Mouse (Mus musculus) left cerebral cortex, postnatal 25 days (tissue): ENCODE data around the gene Eif4g3. TPM values are rescaled to one million over a fixed set of nuclear protein-coding genes. Genes with fewer than 3 reads are reported as not detected.
A peak's percentile ranks its signal among the peaks of the same experiment; 100 is the strongest.
"Not testable (repeated sequence)": the region's sequence is repeated elsewhere in the genome, so short reads cannot be mapped to it uniquely, and the experiment has no call there.

ENCODE experiments used
- DNase-seq, 2 experiments: peaks; one replicate each; pipeline ENCODE4 v3.0.0; 2022; ENCODE audit warnings: low spot score in 2 of 2, mixed read lengths in 1 of 2
- intact Hi-C: fragments of 180-260 bp; cut with DNase I; formaldehyde crosslinking; loops from one replicate; pipeline ENCODE4 v1.15.1; 2025
- total RNA-seq, 2 experiments: library from RNA; stranded (reverse); gene quantifications; 2 replicates each; pipeline ENCODE4 v1.2.3; 2021

Eif4g3 gene
- total RNA-seq, 2 experiments from 2014 or later: 164 to 178 TPM

DNA sequence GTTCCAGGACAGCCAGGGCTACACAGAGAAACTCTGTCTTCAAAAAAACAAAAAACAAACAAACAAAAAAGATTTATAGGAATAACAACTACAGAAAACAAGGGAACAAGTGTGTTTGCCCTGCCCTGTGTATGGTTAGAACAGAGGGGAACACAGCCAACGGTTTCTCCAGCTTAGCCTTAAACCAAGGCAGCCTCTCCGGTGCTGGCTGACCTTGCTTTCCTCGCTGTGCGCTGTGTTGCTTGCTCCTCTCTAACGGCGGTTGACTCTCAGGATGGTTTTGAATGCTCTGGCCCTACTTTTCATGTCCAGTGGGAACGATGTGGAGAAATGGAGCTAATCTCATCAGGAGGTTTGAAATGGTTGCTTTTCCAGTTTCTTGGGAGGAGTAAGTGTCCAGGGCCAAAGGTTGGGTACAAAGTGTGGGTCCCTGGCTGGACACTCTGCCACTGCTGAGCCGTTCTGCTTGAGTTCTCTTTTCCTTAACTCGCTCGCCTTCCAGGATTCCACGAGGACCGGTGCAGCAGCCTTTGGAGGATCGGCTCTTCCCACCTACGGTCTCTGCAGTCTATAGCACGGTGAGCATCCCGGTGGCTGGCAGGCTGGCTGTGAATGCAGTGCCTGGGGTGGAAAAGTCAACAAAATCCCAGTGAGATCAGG lies 52.1 kb downstream of the Eif4g3 start:
- intact Hi-C loops: no loop called here
- DNase-seq: no peak

DNA sequence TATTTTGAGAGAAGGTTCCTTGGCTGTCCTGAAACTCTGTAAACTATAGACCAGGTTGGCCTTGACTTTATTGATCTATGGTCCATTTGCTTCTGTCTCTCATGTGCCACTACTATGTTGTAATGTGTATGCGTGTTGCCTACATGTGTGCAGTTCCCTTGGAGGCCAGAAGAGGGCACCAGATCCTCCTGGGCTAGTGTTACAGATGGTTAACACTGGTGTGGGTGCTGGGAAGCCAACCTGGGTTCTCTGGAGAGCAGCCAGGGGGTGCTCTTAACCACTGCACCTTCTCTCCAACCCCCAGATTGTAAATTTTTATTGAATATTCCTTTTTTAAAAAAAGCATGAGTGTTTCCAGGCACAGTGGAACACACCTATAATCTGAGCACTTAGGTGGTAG lies 53.0 kb downstream of the Eif4g3 start:
- intact Hi-C loops: no loop called here

DNA sequence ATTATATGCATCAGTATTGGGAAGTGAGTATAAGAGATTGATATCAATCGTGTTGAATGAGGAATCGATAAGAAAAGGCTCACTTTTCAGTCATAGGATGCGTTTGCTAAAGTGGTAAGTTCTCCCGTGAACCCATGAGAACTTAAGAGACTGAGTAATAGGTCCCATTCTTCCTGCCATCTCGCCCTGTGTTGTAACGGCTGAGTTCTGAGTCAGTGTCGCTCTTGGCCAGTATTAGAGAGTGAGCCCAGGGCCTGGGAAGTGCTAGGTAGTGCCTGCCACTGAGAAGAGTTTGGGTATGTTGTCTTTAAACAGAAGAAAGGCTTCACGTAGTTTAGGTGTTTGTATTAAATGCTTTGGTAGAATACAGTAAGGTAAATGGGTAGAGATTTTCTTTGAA lies 53.5 kb downstream of the Eif4g3 start:
- intact Hi-C loops: no loop called here
- no peak for DNase-seq

More for the DNA sequence above, 53.0 kb downstream of the Eif4g3 start:
- no peak for DNase-seq

DNA sequence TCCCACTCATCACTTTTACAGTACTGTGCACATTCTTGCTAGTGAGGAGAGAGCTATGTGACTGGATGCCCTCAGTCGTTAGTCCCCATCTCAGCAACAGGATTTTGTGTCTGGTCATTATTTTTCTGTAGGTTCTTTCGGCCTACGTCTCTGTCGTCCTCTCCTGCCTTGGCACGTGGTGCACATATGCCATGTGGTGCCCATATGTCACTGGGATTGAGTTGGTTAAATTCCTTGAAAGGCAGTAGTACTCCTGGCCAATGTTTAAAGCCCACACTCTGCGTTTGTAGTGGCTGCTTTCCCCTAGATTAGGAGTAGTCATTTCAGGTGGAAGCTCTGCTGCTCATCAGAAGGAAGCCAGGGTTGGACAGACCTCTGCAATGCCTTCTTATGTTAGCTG lies 56.7 kb downstream of the Eif4g3 start:
- DNase-seq: no peak
- intact Hi-C loops: no loop called here

DNA sequence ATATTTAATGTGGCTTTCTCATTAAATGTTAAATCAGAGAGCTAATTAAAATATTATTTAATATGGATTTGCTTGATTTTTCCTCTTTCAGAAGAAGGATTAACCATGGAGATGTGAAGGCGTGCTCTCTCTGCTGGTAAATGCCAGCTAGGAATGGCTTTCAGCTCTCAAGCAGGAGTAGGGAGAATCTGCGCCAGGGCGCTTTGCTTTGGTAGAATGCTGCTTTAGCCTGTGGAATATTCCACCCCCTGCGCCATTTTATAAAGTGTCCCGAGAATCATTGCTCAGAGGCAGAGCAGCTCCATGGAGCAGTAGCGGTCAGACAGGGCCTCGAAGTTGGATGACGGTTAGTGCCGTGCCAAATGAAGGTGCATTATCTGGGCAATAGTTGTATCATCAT lies 58.7 kb downstream of the Eif4g3 start:
- intact Hi-C loops: no loop called here
- peak in 1 of 2 experiments; percentile 52 for DNase-seq

DNA sequence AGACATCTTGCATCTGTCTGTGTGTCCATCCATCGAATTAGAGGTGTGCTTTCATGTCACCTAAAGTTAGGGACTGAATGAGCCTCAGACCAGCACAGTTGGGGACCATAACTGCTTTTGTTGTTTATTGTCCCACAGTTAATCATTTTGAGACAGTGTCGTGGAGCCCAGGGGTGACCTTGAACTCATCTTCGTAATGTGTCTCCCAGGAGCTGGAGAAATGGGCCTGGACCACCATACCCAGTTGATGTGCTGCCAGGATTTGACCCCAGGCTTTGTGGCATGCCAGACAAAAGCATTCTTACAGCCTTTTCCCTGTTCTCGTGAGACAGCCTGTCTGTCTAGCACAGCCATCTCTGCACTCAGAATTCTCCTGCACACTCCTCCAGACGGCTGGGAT lies 63.8 kb downstream of the Eif4g3 start:
- no peak for DNase-seq
- intact Hi-C loops: no loop called here

DNA sequence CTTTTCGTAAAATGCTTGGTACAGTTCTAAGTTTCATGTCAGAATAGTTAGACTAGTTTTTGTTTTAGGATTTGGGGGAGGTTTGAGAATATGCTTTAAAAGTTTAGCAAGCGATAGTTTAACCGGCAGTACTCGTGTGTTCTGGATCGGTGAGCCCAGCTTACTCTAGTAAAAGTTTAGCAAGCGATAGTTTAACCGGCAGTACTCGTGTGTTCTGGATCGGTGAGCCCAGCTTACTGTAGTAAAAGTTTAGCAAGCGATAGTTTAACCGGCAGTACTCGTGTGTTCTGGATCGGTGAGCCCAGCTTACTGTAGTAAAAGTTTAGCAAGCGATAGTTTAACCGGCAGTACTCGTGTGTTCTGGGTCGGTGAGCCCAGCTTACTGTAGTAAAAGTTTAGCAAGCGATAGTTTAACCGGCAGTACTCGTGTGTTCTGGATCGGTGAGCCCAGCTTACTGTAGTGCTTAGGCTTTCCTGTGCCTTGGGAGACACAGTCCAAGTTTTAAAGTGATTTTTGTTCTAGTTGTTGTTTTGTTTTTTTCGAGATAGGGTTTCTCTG lies 64.5 kb downstream of the Eif4g3 start:
- intact Hi-C loops, DNase-seq: not testable (repeated sequence)

DNA sequence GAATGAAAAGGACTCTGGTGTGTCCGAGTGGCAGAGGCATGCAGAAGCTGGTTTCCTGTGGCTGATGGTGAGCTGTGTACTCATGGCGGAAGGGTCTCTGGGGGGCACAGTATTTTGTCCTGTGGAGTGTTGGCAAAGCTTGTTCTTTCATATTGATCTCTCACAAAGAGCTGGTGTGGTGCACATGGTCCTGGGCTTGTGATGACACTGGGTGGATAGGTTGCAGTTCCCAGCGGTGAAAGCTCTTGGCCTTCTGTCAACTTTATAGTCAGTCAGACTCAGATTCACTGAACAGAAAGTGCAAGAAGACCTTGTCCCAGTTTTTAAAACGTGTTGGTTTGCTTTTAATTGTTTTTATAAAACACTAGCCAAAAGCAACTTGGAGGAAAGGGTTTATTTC lies 68.3 kb downstream of the Eif4g3 start:
- intact Hi-C loops: no loop called here
- DNase-seq: no peak

DNA sequence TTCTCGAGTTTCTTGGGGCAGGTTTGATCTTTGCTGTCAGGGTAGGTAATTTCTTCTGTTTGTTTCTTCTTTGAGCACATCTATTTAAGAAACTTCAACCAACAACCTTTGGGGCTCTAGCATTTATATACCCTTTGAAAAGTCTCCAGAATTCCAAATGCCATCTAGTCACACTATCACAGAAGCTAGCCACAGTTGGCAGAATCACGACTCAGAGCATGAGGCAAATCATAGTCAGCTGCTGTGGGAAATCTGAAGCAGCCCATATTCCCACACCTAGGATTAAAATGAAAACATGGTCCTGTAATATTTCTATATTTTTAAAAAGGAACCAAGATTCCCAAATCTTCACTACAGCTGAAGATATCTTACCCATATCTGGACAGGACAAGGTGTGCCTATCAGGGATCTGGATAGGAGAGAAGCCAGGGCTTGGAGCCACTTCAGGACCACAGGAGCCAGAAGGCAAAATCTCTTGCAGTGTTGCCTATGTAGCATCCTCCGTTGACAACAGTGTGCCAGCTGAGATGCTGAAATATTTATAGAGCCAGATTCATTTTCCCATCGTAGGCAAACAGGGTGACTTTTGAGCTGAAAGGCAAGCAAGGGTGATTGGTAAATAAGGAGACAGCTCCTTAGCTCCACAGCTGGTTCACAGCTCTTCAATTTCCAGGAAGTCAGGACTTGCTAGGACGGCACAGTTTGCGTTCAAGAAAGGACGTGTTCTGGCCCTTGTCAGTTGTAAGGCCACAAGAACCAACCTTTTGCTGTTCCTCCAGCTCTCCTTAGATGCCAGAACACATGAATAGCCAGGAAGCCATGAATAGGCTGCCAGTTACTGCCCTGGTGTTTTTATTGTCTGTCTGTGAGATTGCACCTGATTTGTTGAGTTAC lies 70.8 kb downstream of the Eif4g3 start:
- intact Hi-C loops: no loop called here
- peak in 1 of 2 experiments; percentile 74 for DNase-seq

DNA sequence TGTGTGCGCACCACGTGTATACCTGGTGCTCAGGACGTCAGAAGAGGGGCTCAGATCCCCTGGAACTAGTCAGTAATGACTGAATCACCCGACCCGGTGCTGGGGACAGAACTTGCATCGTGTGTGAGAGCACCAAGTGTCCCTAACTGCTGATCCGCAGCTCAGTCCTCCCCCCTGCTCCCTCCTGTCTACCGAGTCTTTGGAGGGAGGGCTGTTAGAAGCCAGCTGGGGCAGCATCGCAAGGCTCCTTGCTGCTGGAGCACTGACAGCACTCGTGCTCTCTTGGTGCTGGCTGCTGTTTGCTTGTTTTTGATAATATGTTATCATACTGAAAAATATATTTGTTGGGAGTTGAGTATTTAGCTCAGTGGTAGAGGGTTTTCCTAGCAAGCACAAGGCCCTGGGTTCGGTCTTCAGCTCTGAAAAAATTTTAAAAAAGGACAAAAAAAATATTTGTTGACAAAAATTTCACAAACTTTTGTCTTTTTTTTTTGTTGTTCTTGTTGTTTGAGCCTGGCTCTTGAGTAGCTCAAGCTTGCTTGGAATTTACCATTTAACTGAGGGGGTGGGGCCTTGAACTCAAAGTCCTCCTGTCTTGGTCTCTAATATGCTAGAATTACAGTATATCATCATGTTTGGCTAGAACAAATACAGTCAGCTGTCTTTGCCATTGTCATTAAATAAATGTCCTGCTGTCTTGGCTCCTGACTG lies 72.2 kb downstream of the Eif4g3 start:
- intact Hi-C loops: no loop called here
- no peak for DNase-seq

DNA sequence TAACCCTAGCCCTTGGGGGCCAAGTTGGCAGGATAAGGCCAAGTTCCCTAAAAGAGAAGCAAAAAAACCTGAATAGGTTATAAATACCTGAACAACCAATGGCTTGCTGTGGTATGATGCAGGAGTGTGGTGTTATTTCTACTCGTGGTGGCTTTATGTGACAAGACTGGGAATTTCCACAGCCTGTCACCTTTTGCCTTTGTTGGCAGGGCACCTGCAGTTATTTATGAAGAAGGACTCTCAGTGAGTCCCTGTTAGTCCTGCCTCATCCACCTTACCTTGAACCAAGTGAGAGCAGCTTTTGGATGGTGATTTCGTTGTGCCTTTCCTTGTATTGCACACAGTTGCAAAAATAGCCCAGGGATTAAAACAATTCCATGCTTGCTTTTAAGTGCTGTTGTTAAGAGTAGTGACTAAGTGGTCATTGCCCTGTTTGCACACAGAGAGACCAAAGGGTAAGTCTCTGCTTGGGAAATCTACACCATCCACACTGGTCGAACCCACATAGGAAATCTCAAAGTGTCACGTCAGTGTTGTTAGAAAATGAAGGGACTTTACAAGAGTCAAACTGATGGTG lies 72.9 kb downstream of the Eif4g3 start:
- intact Hi-C loops: no loop called here

DNA sequence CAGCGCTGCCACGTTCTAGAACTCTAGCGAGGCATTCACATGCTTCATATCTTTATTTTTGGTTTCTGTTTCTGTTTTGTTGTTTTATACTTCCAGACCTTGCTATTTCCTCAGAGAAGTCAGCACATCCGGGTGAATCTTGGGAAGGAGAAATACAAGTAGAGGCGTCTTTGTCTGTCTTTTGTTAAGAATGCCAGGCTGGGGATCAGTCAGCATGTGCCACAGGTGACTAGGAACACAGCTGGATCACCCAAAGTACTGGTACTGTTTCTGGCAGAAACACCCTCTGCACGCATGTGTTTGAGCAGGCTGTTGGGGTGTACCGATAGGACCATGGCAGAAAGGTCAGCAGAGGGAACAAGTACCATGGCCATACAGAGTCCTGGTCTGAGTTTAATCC lies 73.6 kb downstream of the Eif4g3 start:
- no peak for DNase-seq
- intact Hi-C loops: no loop called here

More for the DNA sequence above, 72.9 kb downstream of the Eif4g3 start:
- DNase-seq: no peak

DNA sequence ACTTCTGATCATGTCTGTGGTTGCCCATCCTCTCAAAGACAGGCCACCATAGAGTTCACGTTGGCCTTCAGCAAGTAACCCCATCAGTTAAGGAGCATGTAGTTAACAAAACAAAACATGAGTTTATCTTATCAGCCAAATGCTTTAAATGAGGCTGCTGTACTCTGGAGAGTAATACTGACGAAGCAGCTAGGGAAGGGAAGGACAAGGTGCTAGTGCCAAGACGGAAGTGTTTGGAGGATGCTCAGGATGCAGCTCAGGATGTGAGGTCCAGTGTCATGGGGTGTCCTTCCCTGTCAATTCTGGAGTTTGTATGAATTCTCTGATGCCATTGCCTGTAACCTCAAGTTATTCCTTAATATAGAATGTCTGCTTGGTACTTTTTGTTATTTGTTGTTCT lies 75.0 kb downstream of the Eif4g3 start:
- intact Hi-C loops: no loop called here
- DNase-seq: no peak

DNA sequence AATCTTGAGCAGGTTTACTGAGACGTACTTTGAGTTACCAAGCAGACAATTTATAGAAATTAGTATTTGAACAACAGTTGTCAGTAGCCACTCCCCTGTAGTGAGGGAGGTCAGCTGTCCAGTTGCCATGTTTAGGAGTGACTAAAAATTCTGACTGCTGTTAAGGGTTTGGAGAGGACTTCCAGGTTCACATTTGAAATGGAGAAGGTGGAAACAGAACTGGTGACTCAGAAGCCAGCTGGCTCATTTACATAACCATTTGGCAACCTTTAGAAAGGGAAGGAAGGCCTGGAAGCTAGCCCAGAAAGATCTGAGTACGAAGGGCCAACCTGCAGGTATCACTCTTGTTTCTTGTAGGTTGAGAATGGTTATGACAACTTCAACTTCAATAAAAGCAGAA lies 75.8 kb downstream of the Eif4g3 start:
- DNase-seq: peak; percentile 70 to 96
- intact Hi-C loops: no loop called here

DNA sequence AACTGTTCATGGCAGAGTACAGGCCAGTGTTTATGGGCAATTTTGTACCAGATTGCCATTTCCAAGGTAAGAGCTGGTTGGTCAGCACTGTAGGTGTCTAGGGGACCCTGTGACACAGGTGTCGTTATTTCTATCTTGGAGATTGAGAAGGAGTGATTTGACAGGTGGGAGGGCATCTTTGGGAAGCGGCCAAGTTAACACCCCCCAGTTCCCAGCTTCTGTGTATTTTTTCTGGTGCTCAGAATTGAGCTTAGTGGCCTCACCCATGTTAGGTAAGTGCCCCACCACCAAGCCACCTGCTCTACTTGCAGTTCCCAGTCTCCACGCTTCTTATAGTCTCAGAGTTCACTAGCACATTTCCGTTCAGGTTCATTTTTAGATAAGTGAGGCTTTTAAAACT lies 76.5 kb downstream of the Eif4g3 start:
- DNase-seq: no peak
- intact Hi-C loops: no loop called here

DNA sequence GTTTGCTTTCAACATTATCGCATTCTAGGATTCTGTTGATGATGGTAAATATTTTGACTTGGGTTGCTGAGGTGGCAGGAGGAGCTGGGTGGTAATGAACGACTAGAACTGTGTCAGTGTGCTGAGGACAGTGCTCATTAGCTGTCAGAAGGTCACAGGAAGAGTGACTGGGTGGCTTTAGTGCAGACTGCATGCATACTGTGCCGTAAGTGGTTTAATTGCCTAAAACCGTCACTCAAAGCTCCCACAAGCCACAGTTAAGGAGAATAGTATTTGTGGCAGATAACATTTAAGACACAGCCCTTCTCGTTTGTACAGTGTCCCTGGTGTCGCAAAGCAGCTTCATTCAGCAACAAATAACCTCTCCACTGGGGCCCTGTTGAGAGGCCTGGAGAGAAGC lies 78.7 kb downstream of the Eif4g3 start:
- DNase-seq: no peak
- intact Hi-C loops: no loop called here

DNA sequence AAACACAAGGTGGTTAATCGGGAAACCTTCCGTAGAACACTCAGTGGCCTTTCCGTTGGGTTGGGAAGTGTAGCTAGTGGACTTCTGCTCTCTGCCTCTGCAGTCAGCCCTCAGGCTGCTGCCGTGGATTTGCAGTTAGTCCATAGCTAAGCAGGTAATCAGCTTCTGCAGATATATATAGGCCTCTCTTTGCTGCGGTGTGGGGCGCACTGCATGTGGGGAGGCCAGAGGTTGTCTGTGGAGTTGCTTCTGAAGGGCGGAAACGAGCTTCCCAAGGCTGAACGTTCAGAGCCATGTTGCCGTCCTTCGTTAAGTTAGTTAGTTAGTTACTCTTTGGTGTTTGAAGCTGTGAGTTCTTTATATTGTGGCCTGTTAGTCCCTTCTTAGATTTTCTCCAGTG lies 80.3 kb downstream of the Eif4g3 start:
- intact Hi-C loops: no loop called here
- no peak for DNase-seq

DNA sequence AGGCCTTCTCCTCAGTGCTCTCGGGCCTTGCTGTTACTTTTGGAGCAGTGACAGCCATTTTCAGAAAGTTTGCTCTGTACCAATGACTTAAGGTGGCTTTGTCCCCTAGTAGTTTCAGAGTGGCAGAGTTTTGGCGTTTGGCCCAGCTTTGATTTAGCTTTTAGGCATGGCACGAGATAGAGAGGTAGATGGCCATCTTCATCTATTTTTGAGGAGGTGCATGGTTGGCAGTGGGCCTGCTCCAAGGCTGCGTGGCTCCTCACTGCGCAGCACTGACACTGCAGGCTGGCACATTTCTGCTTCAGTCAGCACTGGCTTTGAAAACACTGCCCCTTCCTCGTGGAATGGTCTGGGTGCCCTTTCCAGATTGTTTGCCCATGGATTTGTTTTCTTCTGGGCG lies 80.7 kb downstream of the Eif4g3 start:
- DNase-seq: peak in 1 of 2 experiments; percentile 43
- intact Hi-C loops: no loop called here

DNA sequence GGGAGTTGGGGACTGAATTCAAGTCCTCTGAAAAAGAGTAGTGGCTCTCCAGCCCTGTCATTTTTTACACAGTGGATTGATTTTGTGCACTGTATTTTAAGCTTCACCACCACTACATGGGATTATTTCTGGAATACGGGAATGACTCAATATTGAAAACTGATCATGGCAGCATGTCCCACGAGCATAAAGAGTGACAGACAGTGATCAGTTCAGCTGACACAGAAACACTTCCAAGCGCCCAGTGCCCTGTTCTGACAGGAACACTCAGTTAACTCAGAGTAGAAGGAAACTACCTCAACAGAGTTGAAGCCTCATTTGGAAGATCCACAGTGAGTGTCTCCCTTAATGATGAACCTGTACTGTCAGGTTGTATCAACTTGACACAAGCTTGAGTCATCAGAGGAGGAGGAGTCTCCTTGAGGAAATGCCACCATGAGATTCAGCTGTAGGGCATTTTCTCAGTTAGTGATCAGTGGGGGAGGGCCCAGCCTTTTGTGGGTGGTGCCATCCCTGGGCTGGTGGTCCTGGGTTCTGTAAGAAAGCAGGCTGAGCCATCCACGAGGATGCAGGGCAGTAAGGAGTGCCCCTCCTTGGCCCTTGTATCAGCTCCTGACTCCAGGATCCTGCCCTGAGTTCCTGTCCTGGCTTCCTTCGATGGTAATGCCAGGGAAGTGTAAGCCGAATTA lies 82.2 kb downstream of the Eif4g3 start:
- DNase-seq: no peak
- intact Hi-C loops: no loop called here
